In genomic region chr11:52282774-52283595, GRCm38 (mm10) we compare ENCODE assay signal across 7 mouse cellular contexts. TPM values are rescaled to one million over a fixed set of nuclear protein-coding genes. Genes with fewer than 3 reads are reported as not detected.
DNase-seq lines count a peak whose midpoint lies in the region; ATAC-seq and TF ChIP-seq lines count a peak whose summit lies in the region.

Gene Tcf7, minus strand, starts transcription at chr11:52283014.

- peaks cover 25% of the 10 kb centered on the region; the same call in 1 of the 2 replicates for H3K36me3 ChIP-seq in ES-E14 (ENCODE audit: control insufficient read depth, insufficient read depth, low read length, poor library complexity, severe bottlenecking)
- H3K36me3 ChIP-seq in forebrain, embryonic 16.5 days (ENCODE audit: control insufficient read depth, insufficient read depth), result no peaks in the 10 kb centered on the region
- no peaks in the 10 kb centered on the region for H3K36me3 ChIP-seq in hindbrain, postnatal 0 days (ENCODE audit: insufficient read depth, low read length)
- no peaks in the 10 kb centered on the region for H3K36me3 ChIP-seq in limb, embryonic 14.5 days (ENCODE audit: control insufficient read depth, insufficient read depth, low read length)
- no peaks in the 10 kb centered on the region for H3K36me3 ChIP-seq in midbrain, embryonic 15.5 days (replicated peaks)

- no peak for TF ChIP-seq CTCF in hindbrain, postnatal 0 days (IDR thresholded peaks at IDR 0.05; ENCODE audit: low read depth)

- H3K27ac ChIP-seq in ES-E14 (ENCODE audit: insufficient read depth, low read depth, low read length, poor library complexity, severe bottlenecking), result no peak within 1 kb of the TSS
- no peak within 1 kb of the TSS for H3K27ac ChIP-seq in forebrain, embryonic 16.5 days (ENCODE audit: low read length)
- peak within 1 kb of the TSS; percentile 58; the same call in 1 of the 2 replicates for H3K27ac ChIP-seq in hindbrain, postnatal 0 days
- H3K27ac ChIP-seq in limb, embryonic 14.5 days (replicated peaks; ENCODE audit: low read depth, low read length), result 0 out of 2 replicates have a peak within 1 kb of the TSS, but pooled peaks have one; percentile 13
- no peak within 1 kb of the TSS for H3K27ac ChIP-seq in midbrain, embryonic 15.5 days

- H3K9me3 ChIP-seq in ES-E14 (ENCODE audit: control insufficient read depth, insufficient read depth, low read depth, low read length), result no peaks in the 10 kb centered on the region
- no peaks in the 10 kb centered on the region for H3K9me3 ChIP-seq in forebrain, embryonic 16.5 days (ENCODE audit: control insufficient read depth, low read length)
- H3K9me3 ChIP-seq in hindbrain, postnatal 0 days (ENCODE audit: low read length), result no peaks in the 10 kb centered on the region
- H3K9me3 ChIP-seq in limb, embryonic 14.5 days (ENCODE audit: control insufficient read depth, low read length), result no peaks in the 10 kb centered on the region
- H3K9me3 ChIP-seq in midbrain, embryonic 15.5 days, result no peaks in the 10 kb centered on the region

- peak within 1 kb of the TSS; percentile 79 for H3K9ac ChIP-seq in ES-E14 (ENCODE audit: insufficient read depth, low read depth, low read length, poor library complexity, severe bottlenecking)
- peak within 1 kb of the TSS; percentile 58 for H3K9ac ChIP-seq in forebrain, embryonic 16.5 days (replicated peaks; ENCODE audit: low read depth, low read length)
- peak within 1 kb of the TSS; percentile 52 for H3K9ac ChIP-seq in hindbrain, postnatal 0 days (replicated peaks; ENCODE audit: low read length)
- H3K9ac ChIP-seq in limb, embryonic 14.5 days (ENCODE audit: low read depth, low read length, severe bottlenecking), result peak within 1 kb of the TSS; percentile 58
- H3K9ac ChIP-seq in midbrain, embryonic 15.5 days, result peak within 1 kb of the TSS; percentile 51

- in situ Hi-C loops in ES-E14 (cut with MboI; ENCODE audit: low sequenced_read_pairs in 2 of 2, unreplicated experiment in 2 of 2), result no loop called here

- peak; percentile 65 for DNase-seq in ES-E14 (ENCODE audit: low read depth, low spot score)
- peak; percentile 90 for DNase-seq in adrenal gland, adult 2 months
- DNase-seq in hindbrain, postnatal 0 days (ENCODE audit: low spot score), result peak; percentile 71
- DNase-seq in limb, embryonic 14.5 days (ENCODE audit: low spot score), result peak; percentile 64
- peak; percentile 82 for DNase-seq in testis, postnatal 10 days (ENCODE audit: low spot score)

- peak within 1 kb of the TSS; percentile 91 for H3K4me2 ChIP-seq in forebrain, embryonic 16.5 days (ENCODE audit: low read length)
- H3K4me2 ChIP-seq in hindbrain, postnatal 0 days (ENCODE audit: low read depth, low read length), result peak within 1 kb of the TSS; percentile 98
- peak within 1 kb of the TSS; percentile 95 for H3K4me2 ChIP-seq in limb, embryonic 14.5 days (replicated peaks; ENCODE audit: low read depth, low read length, severe bottlenecking)
- H3K4me2 ChIP-seq in midbrain, embryonic 15.5 days, result peak within 1 kb of the TSS; percentile 96

- H3K4me1 ChIP-seq in ES-E14 (ENCODE audit: control insufficient read depth in 2 of 2, insufficient read depth in 2 of 2, low read length in 2 of 2, poor library complexity in 1 of 2), result peaks cover 5 to 30% of the 10 kb centered on the region in 2 experiments; a peak in 3 of 4 replicates
- H3K4me1 ChIP-seq in forebrain, embryonic 16.5 days (replicated peaks; ENCODE audit: control insufficient read depth, insufficient read depth, low read length), result peaks cover 24% of the 10 kb centered on the region
- peaks cover 10% of the 10 kb centered on the region; the same call in 1 of the 2 replicates for H3K4me1 ChIP-seq in hindbrain, postnatal 0 days (ENCODE audit: insufficient read depth, low read length)
- peaks cover 6% of the 10 kb centered on the region for H3K4me1 ChIP-seq in limb, embryonic 14.5 days (ENCODE audit: control insufficient read depth, insufficient read depth, low read length)
- peaks cover 25% of the 10 kb centered on the region for H3K4me1 ChIP-seq in midbrain, embryonic 15.5 days

- H3K27me3 ChIP-seq in forebrain, embryonic 16.5 days (replicated peaks; ENCODE audit: control insufficient read depth, insufficient read depth, low read length), result peaks cover 13% of the 10 kb centered on the region
- H3K27me3 ChIP-seq in hindbrain, postnatal 0 days (ENCODE audit: insufficient read depth, low read length), result peaks cover 4% of the 10 kb centered on the region; the same call in 1 of the 2 replicates
- peaks cover 25% of the 10 kb centered on the region; the same call in 1 of the 2 replicates for H3K27me3 ChIP-seq in limb, embryonic 14.5 days (ENCODE audit: control insufficient read depth, insufficient read depth, low read length)
- peaks cover 47% of the 10 kb centered on the region for H3K27me3 ChIP-seq in midbrain, embryonic 15.5 days (replicated peaks)

- no peak for TF ChIP-seq POLR2A in limb, embryonic 14.5 days (IDR thresholded peaks at IDR 0.05; ENCODE audit: borderline replicate concordance, extremely low read depth, insufficient read depth, insufficient read length)

- H3K4me3 ChIP-seq in ES-E14 (ENCODE audit: insufficient read depth in 1 of 2, low read depth in 1 of 2, low read length in 2 of 2, poor library complexity in 1 of 2, severe bottlenecking in 1 of 2), result peak within 1 kb of the TSS; percentile 81 to 86
- H3K4me3 ChIP-seq in forebrain, embryonic 16.5 days (replicated peaks; ENCODE audit: low read length), result peak within 1 kb of the TSS; percentile 71
- H3K4me3 ChIP-seq in hindbrain, postnatal 0 days (ENCODE audit: low read length), result peak within 1 kb of the TSS; percentile 67
- H3K4me3 ChIP-seq in limb, embryonic 14.5 days (replicated peaks; ENCODE audit: low read length), result peak within 1 kb of the TSS; percentile 59
- H3K4me3 ChIP-seq in midbrain, embryonic 15.5 days, result peak within 1 kb of the TSS; percentile 55

- ATAC-seq in forebrain, embryonic 16.5 days, result peak; percentile 69
- peak; percentile 76 for ATAC-seq in hindbrain, postnatal 0 days
- peak; percentile 60 for ATAC-seq in limb, embryonic 14.5 days (ENCODE audit: low FRiP score, low read depth)
- ATAC-seq in midbrain, embryonic 15.5 days (replicated peaks), result peak; percentile 58

- WGBS in forebrain, embryonic 16.5 days, result under 1% methylated on average over 79 of the region's 97 CpGs
- WGBS in hindbrain, postnatal 0 days, result under 1% methylated on average over 75 of the region's 97 CpGs
- WGBS in limb, embryonic 14.5 days, result 0% methylated on average over 46 of the region's 97 CpGs
- WGBS in midbrain, embryonic 15.5 days, result under 1% methylated on average over 90 of the region's 97 CpGs

TF ChIP-seq in ES-E14, 5 proteins besides CTCF, POLR2A, EP300 and RAD21:
- TF ChIP-seq ZC3H11A (IDR thresholded peaks at IDR 0.05; ENCODE audit: borderline replicate concordance, low read depth, low read length), result no peak
- TF ChIP-seq ZNF384 (IDR thresholded peaks at IDR 0.05; ENCODE audit: low read depth, low read length), result no peak
- TF ChIP-seq CHD2 (IDR thresholded peaks at IDR 0.05; ENCODE audit: low read depth, low read length), result no peak
- TF ChIP-seq HCFC1 (IDR thresholded peaks at IDR 0.05; ENCODE audit: borderline replicate concordance, insufficient read depth, low read length), result no peak
- TF ChIP-seq MAFK (IDR thresholded peaks at IDR 0.05; ENCODE audit: insufficient read depth, low read depth, low read length), result no peak

RNA-seq across cellular contexts. Expression of gene Tcf7, which starts in this region (rescaled TPM):
- total RNA-seq in ES-E14 (2012; rRNA removed), result 8.1 and 8.4 TPM in 2 replicates
- total RNA-seq in adrenal gland, adult 2 months (2021), result 10 to 100 TPM; 32.1 to 48.6 TPM
- polyA plus RNA-seq in adrenal gland, adult 2 months (2012; rRNA removed), result 56.1 and 60.3 TPM in 2 replicates
- 2.7 and 4.8 TPM in 2 replicates for polyA plus RNA-seq in forebrain, embryonic 16.5 days (2015; fragmentation: Nextera tagmentation; extraction: Ambion mirVana)
- 2.2 and 3.3 TPM in 2 replicates for total RNA-seq in hindbrain, postnatal 0 days (2014; rRNA removed)
- polyA plus RNA-seq in hindbrain, postnatal 0 days (2015; fragmentation: Nextera tagmentation; extraction: Ambion mirVana), result 3.3 and 4.3 TPM in 2 replicates
- 14.0 and 17.6 TPM in 2 replicates for polyA plus RNA-seq in limb, embryonic 14.5 days (2012; rRNA removed)
- polyA plus RNA-seq in limb, embryonic 14.5 days (2014; fragmentation: Nextera tagmentation; extraction: Ambion mirVana), result 13.2 and 14.4 TPM in 2 replicates
- 5.1 and 5.5 TPM in 2 replicates for polyA plus RNA-seq in midbrain, embryonic 15.5 days (2015; fragmentation: Nextera tagmentation; extraction: Ambion mirVana)

Comparison
In these comparisons a context has a peak if more than half of its experiments do, and no peak if none do; other contexts are left out.
1. H3K27ac ChIP-seq: peak in hindbrain, postnatal 0 days (single experiment) and limb, embryonic 14.5 days (single experiment); none in ES-E14 (single experiment), forebrain, embryonic 16.5 days (single experiment) and midbrain, embryonic 15.5 days (single experiment).
2. Peak in every context shown above with its lines, with median percentiles within 50 percentile points of each other: DNase-seq, H3K4me3 ChIP-seq, H3K9ac ChIP-seq, ATAC-seq and H3K4me2 ChIP-seq.